Mouse (Mus musculus): ENCODE measurements around the gene Furin. TPM values are rescaled to one million over a fixed set of nuclear protein-coding genes. Genes with fewer than 3 reads are reported as not detected.
"Not testable (repeated sequence)": the region's sequence is repeated elsewhere in the genome, so short reads cannot be mapped to it uniquely, and the experiment has no call there.

Furin gene
- total and polyA plus RNA-seq, 2 experiments = 26.5 to 152 TPM

DNA sequence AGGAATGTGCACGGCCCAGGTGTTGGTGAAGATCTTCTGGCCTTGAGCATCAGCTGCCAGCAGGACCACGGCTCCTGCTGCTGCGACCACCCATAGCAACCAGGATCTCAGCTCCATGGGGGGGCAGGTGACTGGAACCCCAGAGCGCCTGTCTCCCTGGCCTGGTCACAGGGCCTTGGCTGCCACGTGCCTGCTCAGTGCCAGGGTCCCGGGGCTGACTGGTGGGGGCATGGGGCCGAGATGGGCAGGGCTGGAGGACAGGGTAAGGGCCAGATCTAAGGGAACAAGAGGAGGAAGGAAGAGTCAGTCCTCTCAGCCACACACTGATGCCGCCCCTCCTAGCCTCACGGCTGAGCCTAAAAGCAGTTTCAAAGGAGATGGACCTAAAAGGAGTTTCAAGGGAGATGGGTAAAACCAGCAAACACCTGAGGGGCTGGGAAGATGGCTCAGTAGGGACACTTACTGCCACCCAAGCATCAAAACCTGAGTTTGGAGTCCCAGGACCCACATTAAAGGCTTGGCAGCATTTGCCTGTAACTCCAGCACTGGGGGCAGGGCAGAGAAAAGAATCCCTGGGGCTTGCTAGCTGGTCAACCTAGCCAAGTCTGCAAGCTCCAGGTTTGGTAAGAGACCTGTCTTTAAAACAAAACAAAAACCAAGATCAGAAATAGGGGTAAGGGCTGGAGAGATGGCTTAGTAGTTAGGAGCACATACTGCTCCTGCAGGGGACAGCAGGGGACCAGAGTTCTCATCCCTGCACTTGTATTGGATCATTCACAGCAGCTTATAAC is 6.4 kb downstream of the Furin start:
- peak overlapping the region; percentile 64 for H3K9ac ChIP-seq (ENCODE audit: low read depth, low read length)
- WGBS = 60% methylated on average over 9 of the region's 9 CpGs
- DNase-seq (ENCODE audit: extremely low read depth, low read depth, low spot score) = no peak
- H3K4me3 ChIP-seq (ENCODE audit: insufficient read depth, low read depth, low read length) = no peak overlapping the region
- peaks cover 36% of the 10 kb centered on the region for H3K36me3 ChIP-seq (ENCODE audit: control insufficient read depth, insufficient read depth, low read length)
- H3K4me1 ChIP-seq (ENCODE audit: control insufficient read depth, insufficient read depth, low read length) = peaks cover 16% of the 10 kb centered on the region
- TF ChIP-seq POLR2A (IDR thresholded peaks at IDR 0.05; ENCODE audit: extremely low read depth, insufficient read depth, low read length) (no peak), CTCF (IDR thresholded peaks at IDR 0.05; ENCODE audit: low read depth, low read length) (no peak)
- no peaks in the 10 kb centered on the region for H3K27me3 ChIP-seq (ENCODE audit: control insufficient read depth, insufficient read depth, low read length)
- H3K79me2 ChIP-seq (ENCODE audit: control insufficient read depth, insufficient read depth, low read length) = peaks cover 27% of the 10 kb centered on the region
- H3K27ac ChIP-seq (replicated peaks; ENCODE audit: insufficient read depth, low read depth, low read length) = peak overlapping the region; percentile 46

DNA sequence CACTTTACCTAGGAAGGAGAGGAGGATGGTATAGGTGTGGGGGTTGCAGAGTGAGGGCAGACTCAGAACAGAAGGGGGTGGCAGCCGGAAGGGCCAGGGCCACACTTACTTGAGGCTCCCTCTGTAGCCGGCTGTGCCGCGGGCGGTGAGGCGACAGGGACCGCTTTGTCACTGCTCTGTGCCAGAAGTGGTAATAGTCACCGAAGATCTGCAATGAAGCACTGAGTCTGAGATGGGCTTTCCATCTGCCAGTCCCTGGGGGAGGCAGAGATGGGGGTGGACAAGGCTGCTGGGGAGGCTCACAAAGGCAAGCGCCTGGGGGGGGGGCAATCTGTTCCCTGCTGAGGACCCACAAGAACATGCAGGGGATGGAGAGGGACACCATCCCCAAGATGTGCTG is 7.2 kb downstream of the Furin start:
- no peak overlapping the region for H3K27ac ChIP-seq (replicated peaks; ENCODE audit: insufficient read depth, low read depth, low read length)
- H3K36me3 ChIP-seq (ENCODE audit: control insufficient read depth, insufficient read depth, low read length) = peaks cover 44% of the 10 kb centered on the region
- no peak for TF ChIP-seq POLR2A (IDR thresholded peaks at IDR 0.05; ENCODE audit: extremely low read depth, insufficient read depth, low read length)
- TF ChIP-seq CTCF (IDR thresholded peaks at IDR 0.05; ENCODE audit: low read depth, low read length) = no peak
- H3K27me3 ChIP-seq (ENCODE audit: control insufficient read depth, insufficient read depth, low read length) = no peaks in the 10 kb centered on the region
- peaks cover 14% of the 10 kb centered on the region for H3K4me1 ChIP-seq (ENCODE audit: control insufficient read depth, insufficient read depth, low read length)
- H3K4me3 ChIP-seq (ENCODE audit: insufficient read depth, low read depth, low read length) = no peak overlapping the region
- no peak for DNase-seq (ENCODE audit: extremely low read depth, low read depth, low spot score)
- H3K9ac ChIP-seq (ENCODE audit: low read depth, low read length) = no peak overlapping the region
- 93% methylated on average over 9 of the region's 9 CpGs for WGBS
- H3K79me2 ChIP-seq (ENCODE audit: control insufficient read depth, insufficient read depth, low read length) = peaks cover 27% of the 10 kb centered on the region

- peaks cover 14% of the 10 kb centered on the region for H3K4me1 ChIP-seq (ENCODE audit: control insufficient read depth, insufficient read depth, low read length)
- peaks cover 19% of the 10 kb centered on the region for H3K79me2 ChIP-seq (ENCODE audit: control insufficient read depth, insufficient read depth, low read length)
- peaks cover 54% of the 10 kb centered on the region for H3K36me3 ChIP-seq (ENCODE audit: control insufficient read depth, insufficient read depth, low read length)
- 58% methylated on average over 4 of the region's 4 CpGs for WGBS
- not testable (repeated sequence) for H3K9ac ChIP-seq (ENCODE audit: low read depth, low read length); H3K27me3 ChIP-seq (ENCODE audit: control insufficient read depth, insufficient read depth, low read length); H3K4me3 ChIP-seq (ENCODE audit: insufficient read depth, low read depth, low read length)
- DNase-seq (ENCODE audit: extremely low read depth, low read depth, low spot score) = peak; percentile 68
- H3K27ac ChIP-seq (replicated peaks; ENCODE audit: insufficient read depth, low read depth, low read length) = peak overlapping the region; percentile 6; the same call in 1 of the 2 replicates
Measured at GRCm38 (mm10) chr7:80396427-80396826, 8.8 kb downstream of the Furin start.

DNA sequence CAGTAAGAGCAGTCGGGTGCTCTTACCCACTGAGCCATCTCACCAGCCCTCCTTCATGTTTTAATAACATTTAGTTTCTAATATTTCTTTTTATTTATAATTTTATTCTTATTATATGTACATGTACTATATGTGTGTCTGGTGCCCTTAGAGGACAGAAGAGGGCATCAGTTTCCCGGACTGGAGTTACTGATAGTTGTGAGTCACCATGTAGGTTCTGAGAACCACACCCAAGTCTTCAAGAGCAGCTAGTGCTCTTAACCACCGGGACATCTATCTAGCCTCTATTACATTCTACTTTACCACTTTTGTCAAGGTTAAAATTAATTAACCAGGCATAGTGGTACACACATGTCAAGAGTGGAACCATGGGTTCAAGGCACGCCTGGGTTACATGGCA is 10.6 kb downstream of the Furin start:
- WGBS = 93% methylated on average over 4 of the region's 4 CpGs

GRCm38 (mm10) chr7:80392119-80392518 is 13.1 kb downstream of the Furin start:
- H3K9ac ChIP-seq (ENCODE audit: low read depth, low read length) = no peak overlapping the region
- no peak overlapping the region for H3K4me3 ChIP-seq (ENCODE audit: insufficient read depth, low read depth, low read length)
- H3K27me3 ChIP-seq (ENCODE audit: control insufficient read depth, insufficient read depth, low read length) = no peaks in the 10 kb centered on the region
- H3K4me1 ChIP-seq (ENCODE audit: control insufficient read depth, insufficient read depth, low read length) = no peaks in the 10 kb centered on the region; the same call in 1 of the 2 replicates
- no peak overlapping the region for H3K27ac ChIP-seq (replicated peaks; ENCODE audit: insufficient read depth, low read depth, low read length)
- peaks cover 45% of the 10 kb centered on the region for H3K36me3 ChIP-seq (ENCODE audit: control insufficient read depth, insufficient read depth, low read length)
- peaks cover 3% of the 10 kb centered on the region; the same call in 1 of the 2 replicates for H3K79me2 ChIP-seq (ENCODE audit: control insufficient read depth, insufficient read depth, low read length)
- DNase-seq (ENCODE audit: extremely low read depth, low read depth, low spot score) = no peak
- WGBS = 94% methylated on average over 15 of the region's 15 CpGs
- no peak for TF ChIP-seq CTCF (IDR thresholded peaks at IDR 0.05; ENCODE audit: low read depth, low read length)
- no peak for TF ChIP-seq POLR2A (IDR thresholded peaks at IDR 0.05; ENCODE audit: extremely low read depth, insufficient read depth, low read length)

More for the DNA sequence above, 10.6 kb downstream of the Furin start:
- Histone ChIP-seq H3K36me3 (ENCODE audit: control insufficient read depth, insufficient read depth, low read length) (peaks cover 56% of the 10 kb centered on the region), H3K4me1 (ENCODE audit: control insufficient read depth, insufficient read depth, low read length) (peaks cover 12% of the 10 kb centered on the region), H3K27ac (replicated peaks; ENCODE audit: insufficient read depth, low read depth, low read length) (no peak overlapping the region), H3K79me2 (ENCODE audit: control insufficient read depth, insufficient read depth, low read length) (peaks cover 19% of the 10 kb centered on the region), H3K9ac (ENCODE audit: low read depth, low read length) (no peak overlapping the region), H3K4me3 (ENCODE audit: insufficient read depth, low read depth, low read length) (no peak overlapping the region), H3K27me3 (ENCODE audit: control insufficient read depth, insufficient read depth, low read length) (no peaks in the 10 kb centered on the region)
- no peak for DNase-seq (ENCODE audit: extremely low read depth, low read depth, low spot score)
- TF ChIP-seq CTCF (IDR thresholded peaks at IDR 0.05; ENCODE audit: low read depth, low read length) = no peak
- no peak for TF ChIP-seq POLR2A (IDR thresholded peaks at IDR 0.05; ENCODE audit: extremely low read depth, insufficient read depth, low read length)

All from liver, adult 2 months (tissue).